Mouse (Mus musculus): ENCODE measurements around the gene Cers1. TPM values are rescaled to one million over a fixed set of nuclear protein-coding genes. Genes with fewer than 3 reads are reported as not detected.
A peak's percentile ranks its signal among the peaks of the same experiment; 100 is the strongest.

Gene Cers1
- polyA plus RNA-seq, 1 experiment from 2014 or later = 3.6 TPM

- no peak for DNase-seq
- Histone ChIP-seq H3K27me3 (ENCODE audit: insufficient read depth, low read length) (peaks cover 71% of the 10 kb centered on the region), H3K36me3 (ENCODE audit: insufficient read depth) (no peaks in the 10 kb centered on the region), H3K4me2 (peak overlapping the region; percentile 63), H3K4me3 (ENCODE audit: low read depth, low read length) (peak overlapping the region; percentile 38), H3K9me3 (ENCODE audit: low read depth, low read length) (no peaks in the 10 kb centered on the region), H3K9ac (no peak overlapping the region), H3K4me1 (ENCODE audit: insufficient read depth) (peaks cover 3% of the 10 kb centered on the region; the same call in 1 of the 2 replicates), H3K27ac (ENCODE audit: low read depth) (no peak overlapping the region)
- ATAC-seq (ENCODE audit: insufficient read depth) = no peak; the same call in 1 of the 2 replicates
- no peak for TF ChIP-seq CTCF (IDR thresholded peaks at IDR 0.05; ENCODE audit: low read depth)
- 5% methylated on average over 35 of the region's 35 CpGs for WGBS
Measured at GRCm38 (mm10) chr8:70375212-70375859, 59.8 kb downstream of the Cers1 start.

DNA sequence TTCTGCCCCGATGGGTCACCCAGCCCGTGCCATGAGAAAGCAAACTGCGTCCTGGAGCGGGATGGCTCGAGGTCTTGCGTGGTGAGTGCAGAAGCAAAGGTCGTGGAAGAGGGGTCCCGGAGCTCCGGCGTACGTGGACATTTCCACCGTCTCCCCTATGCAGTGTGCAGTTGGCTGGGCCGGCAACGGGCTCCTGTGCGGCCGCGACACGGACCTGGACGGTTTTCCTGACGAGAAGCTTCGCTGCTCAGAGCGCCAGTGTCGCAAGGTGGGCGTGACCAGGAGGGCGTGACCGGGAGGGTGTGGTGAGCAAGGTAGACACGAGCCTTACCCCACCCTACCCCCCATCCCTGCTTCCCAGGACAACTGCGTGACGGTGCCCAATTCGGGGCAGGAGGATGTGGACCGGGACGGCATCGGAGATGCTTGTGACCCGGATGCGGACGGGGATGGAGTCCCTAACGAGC is 60.7 kb downstream of the Cers1 start:
- TF ChIP-seq CTCF (IDR thresholded peaks at IDR 0.05; ENCODE audit: low read depth) = no peak
- ATAC-seq (ENCODE audit: insufficient read depth) (no peak), DNase-seq (no peak)
- H3K27ac ChIP-seq (ENCODE audit: low read depth) = no peak overlapping the region
- H3K4me3 ChIP-seq (ENCODE audit: low read depth, low read length) = 0 out of 2 replicates have a peak overlapping the region, but pooled peaks have one; percentile 12
- H3K4me1 ChIP-seq (ENCODE audit: insufficient read depth) = peaks cover 3% of the 10 kb centered on the region; the same call in 1 of the 2 replicates
- no peaks in the 10 kb centered on the region for H3K36me3 ChIP-seq (ENCODE audit: insufficient read depth)
- H3K4me2 ChIP-seq = peak overlapping the region; percentile 35; the same call in 1 of the 2 replicates
- H3K9ac ChIP-seq = no peak overlapping the region
- WGBS = 6% methylated on average over 37 of the region's 37 CpGs
- peaks cover 71% of the 10 kb centered on the region for H3K27me3 ChIP-seq (ENCODE audit: insufficient read depth, low read length)
- H3K9me3 ChIP-seq (ENCODE audit: low read depth, low read length) = no peaks in the 10 kb centered on the region

- no peak overlapping the region for H3K4me2 ChIP-seq
- DNase-seq (no peak), ATAC-seq (ENCODE audit: insufficient read depth) (no peak)
- peak; percentile 35 for TF ChIP-seq CTCF (IDR thresholded peaks at IDR 0.05; ENCODE audit: low read depth)
- peaks cover 64% of the 10 kb centered on the region for H3K27me3 ChIP-seq (ENCODE audit: insufficient read depth, low read length)
- H3K4me1 ChIP-seq (ENCODE audit: insufficient read depth) = peaks cover 3% of the 10 kb centered on the region; the same call in 1 of the 2 replicates
- H3K9ac ChIP-seq = no peak overlapping the region
- H3K36me3 ChIP-seq (ENCODE audit: insufficient read depth) = no peaks in the 10 kb centered on the region
- WGBS = 13% methylated on average over 15 of the region's 15 CpGs
- H3K27ac ChIP-seq (ENCODE audit: low read depth) = no peak overlapping the region
- no peak overlapping the region for H3K4me3 ChIP-seq (ENCODE audit: low read depth, low read length)
- H3K9me3 ChIP-seq (ENCODE audit: low read depth, low read length) = no peaks in the 10 kb centered on the region
Measured at GRCm38 (mm10) chr8:70377049-70377448, 61.5 kb downstream of the Cers1 start.

DNA sequence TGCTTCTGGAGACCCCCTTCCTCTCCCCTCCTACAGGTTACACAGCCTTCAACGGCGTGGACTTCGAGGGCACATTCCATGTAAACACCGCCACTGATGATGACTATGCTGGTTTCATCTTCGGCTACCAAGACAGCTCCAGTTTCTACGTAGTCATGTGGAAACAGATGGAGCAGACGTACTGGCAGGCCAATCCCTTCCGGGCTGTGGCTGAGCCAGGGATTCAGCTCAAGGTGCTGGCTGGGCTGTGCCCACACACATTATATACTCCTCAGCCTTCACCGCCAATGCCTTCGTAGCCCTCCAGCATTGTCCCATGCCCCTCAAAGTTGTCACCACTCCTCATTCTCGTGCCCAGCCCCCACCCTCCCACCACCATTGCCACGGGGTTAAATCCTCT is 64.5 kb downstream of the Cers1 start:
- Histone ChIP-seq H3K4me1 (ENCODE audit: insufficient read depth) (no peaks in the 10 kb centered on the region), H3K27ac (ENCODE audit: low read depth) (no peak overlapping the region), H3K4me3 (ENCODE audit: low read depth, low read length) (no peak overlapping the region), H3K4me2 (no peak overlapping the region), H3K27me3 (ENCODE audit: insufficient read depth, low read length) (peaks cover 34% of the 10 kb centered on the region), H3K36me3 (ENCODE audit: insufficient read depth) (no peaks in the 10 kb centered on the region), H3K9me3 (ENCODE audit: low read depth, low read length) (no peaks in the 10 kb centered on the region), H3K9ac (no peak overlapping the region)
- 81% methylated on average over 12 of the region's 12 CpGs for WGBS
- no peak for TF ChIP-seq CTCF (IDR thresholded peaks at IDR 0.05; ENCODE audit: low read depth)
- ATAC-seq (ENCODE audit: insufficient read depth) = no peak
- no peak for DNase-seq

Other genes starting within 250 kb of the Cers1 start
- gene Tm6sf2, start 242.9 kb upstream of the Cers1 start, polyA plus RNA-seq (2014; fragmentation: Nextera tagmentation; extraction: Ambion mirVana) = 0.39 and 1.1 TPM in 2 replicates
- 0.05 TPM in 1 of 2 replicates, not detected in the other for gene Hapln4, start 232.3 kb upstream of the Cers1 start, polyA plus RNA-seq (2014; fragmentation: Nextera tagmentation; extraction: Ambion mirVana)
- gene Ncan, start 194.9 kb upstream of the Cers1 start, polyA plus RNA-seq (2014; fragmentation: Nextera tagmentation; extraction: Ambion mirVana) = 0.05 and 0.07 TPM in 2 replicates
- gene Nr2c2ap, start 184.4 kb upstream of the Cers1 start, polyA plus RNA-seq (2014; fragmentation: Nextera tagmentation; extraction: Ambion mirVana) = 23.1 and 25.2 TPM in 2 replicates
- 17.3 TPM in 2 replicates for gene Rfxank, start 176.6 kb upstream of the Cers1 start, polyA plus RNA-seq (2014; fragmentation: Nextera tagmentation; extraction: Ambion mirVana)
- gene Borcs8, start 176.3 kb upstream of the Cers1 start, polyA plus RNA-seq (2014; fragmentation: Nextera tagmentation; extraction: Ambion mirVana) = 42.5 and 45.7 TPM in 2 replicates
- 0.26 and 0.28 TPM in 2 replicates for gene Mef2b, start 176.1 kb upstream of the Cers1 start, polyA plus RNA-seq (2014; fragmentation: Nextera tagmentation; extraction: Ambion mirVana)
- gene Tmem161a, start 143.4 kb upstream of the Cers1 start, polyA plus RNA-seq (2014; fragmentation: Nextera tagmentation; extraction: Ambion mirVana) = 49.1 and 50.5 TPM in 2 replicates
- gene Slc25a42, start 103.5 kb upstream of the Cers1 start, polyA plus RNA-seq (2014; fragmentation: Nextera tagmentation; extraction: Ambion mirVana) = 2.9 and 3.2 TPM in 2 replicates
- gene Sugp2, start 81.5 kb upstream of the Cers1 start, polyA plus RNA-seq (2014; fragmentation: Nextera tagmentation; extraction: Ambion mirVana) = 33.4 and 33.5 TPM in 2 replicates
- gene Armc6, start 81.3 kb upstream of the Cers1 start, polyA plus RNA-seq (2014; fragmentation: Nextera tagmentation; extraction: Ambion mirVana) = 27.8 and 28.6 TPM in 2 replicates
- 66.4 and 77.9 TPM in 2 replicates for gene Homer3, start 32.9 kb upstream of the Cers1 start, polyA plus RNA-seq (2014; fragmentation: Nextera tagmentation; extraction: Ambion mirVana)
- 46.1 and 47.9 TPM in 2 replicates for gene Ddx49, start 13.3 kb upstream of the Cers1 start, polyA plus RNA-seq (2014; fragmentation: Nextera tagmentation; extraction: Ambion mirVana)
- gene Cope, start 13.3 kb upstream of the Cers1 start, polyA plus RNA-seq (2014; fragmentation: Nextera tagmentation; extraction: Ambion mirVana) = 286 and 303 TPM in 2 replicates
- gene Gdf1, start 14.0 kb downstream of the Cers1 start, polyA plus RNA-seq (2014; fragmentation: Nextera tagmentation; extraction: Ambion mirVana) = 2.4 and 4.2 TPM in 2 replicates
- 23.3 and 27.2 TPM in 2 replicates for gene Upf1, start 37.5 kb downstream of the Cers1 start, polyA plus RNA-seq (2014; fragmentation: Nextera tagmentation; extraction: Ambion mirVana)
- 0.43 and 0.53 TPM in 2 replicates for gene Comp, start 57.8 kb downstream of the Cers1 start, polyA plus RNA-seq (2014; fragmentation: Nextera tagmentation; extraction: Ambion mirVana)
- gene Crtc1, start 123.8 kb downstream of the Cers1 start, polyA plus RNA-seq (2014; fragmentation: Nextera tagmentation; extraction: Ambion mirVana) = 15.5 and 21.8 TPM in 2 replicates
- gene Klhl26, start 161.2 kb downstream of the Cers1 start, polyA plus RNA-seq (2014; fragmentation: Nextera tagmentation; extraction: Ambion mirVana) = 21.8 and 24.4 TPM in 2 replicates
- gene Tmem59l, start 171.6 kb downstream of the Cers1 start, polyA plus RNA-seq (2014; fragmentation: Nextera tagmentation; extraction: Ambion mirVana) = 6.7 and 8.3 TPM in 2 replicates
- gene Crlf1, start 177.4 kb downstream of the Cers1 start, polyA plus RNA-seq (2014; fragmentation: Nextera tagmentation; extraction: Ambion mirVana) = 151 and 165 TPM in 2 replicates
- gene Rex1bd, start 191.0 kb downstream of the Cers1 start, polyA plus RNA-seq (2014; fragmentation: Nextera tagmentation; extraction: Ambion mirVana) = 113 and 126 TPM in 2 replicates
- 964 and 1,036 TPM in 2 replicates for gene Uba52, start 195.0 kb downstream of the Cers1 start, polyA plus RNA-seq (2014; fragmentation: Nextera tagmentation; extraction: Ambion mirVana)
- 239 and 245 TPM in 2 replicates for gene Fkbp8, start 211.9 kb downstream of the Cers1 start, polyA plus RNA-seq (2014; fragmentation: Nextera tagmentation; extraction: Ambion mirVana)
- 56.3 and 59.0 TPM in 2 replicates for gene Kxd1, start 212.2 kb downstream of the Cers1 start, polyA plus RNA-seq (2014; fragmentation: Nextera tagmentation; extraction: Ambion mirVana)
- gene Ell, start 223.7 kb downstream of the Cers1 start, polyA plus RNA-seq (2014; fragmentation: Nextera tagmentation; extraction: Ambion mirVana) = 18.5 and 20.0 TPM in 2 replicates